Mouse (Mus musculus) liver, adult 2 months (tissue): ENCODE measurements around the gene Gm4894. TPM values are rescaled to one million over a fixed set of nuclear protein-coding genes. Genes with fewer than 3 reads are reported as not detected.

Source experiments
- DNase-seq: peaks from one replicate; pipeline ENCODE4 v3.0.0-alpha.2; 2011; ENCODE audit warnings: low read depth, low spot score; ENCODE audit errors: extremely low read depth
- H3K27ac ChIP-seq: fragments of 200-500 bp; replicated peaks from 2 replicates; pipeline ENCODE4 v1.5.1; 2012; ENCODE audit warnings: low read depth, mild to moderate bottlenecking, control low read depth, inconsistent platforms, low read length; ENCODE audit not compliant: insufficient read depth
- H3K27me3 ChIP-seq: fragments of 200-500 bp; 2 replicates; pipeline ENCODE4 v1.6.1; 2012; ENCODE audit warnings: mild to moderate bottlenecking, moderate library complexity, low read length, inconsistent platforms; ENCODE audit not compliant: control insufficient read depth, insufficient read depth
- H3K36me3 ChIP-seq: fragments of 200-500 bp; 2 replicates; pipeline ENCODE4 v1.6.1; 2012; ENCODE audit warnings: low read length, inconsistent platforms; ENCODE audit not compliant: control insufficient read depth, insufficient read depth
- H3K4me1 ChIP-seq: fragments of 200-500 bp; 2 replicates; pipeline ENCODE4 v1.6.1; 2011; ENCODE audit warnings: low read length; ENCODE audit not compliant: control insufficient read depth, insufficient read depth
- H3K4me3 ChIP-seq: fragments of 200-500 bp; 2 replicates; pipeline ENCODE4 v1.5.1; 2011; ENCODE audit warnings: low read depth, mild to moderate bottlenecking, control low read depth, low read length, moderate library complexity; ENCODE audit not compliant: insufficient read depth
- H3K79me2 ChIP-seq: fragments of 200-500 bp; 2 replicates; pipeline ENCODE4 v1.6.1; 2012; ENCODE audit warnings: inconsistent platforms, mild to moderate bottlenecking, low read length, moderate library complexity; ENCODE audit not compliant: control insufficient read depth, insufficient read depth
- H3K9ac ChIP-seq: fragments of 200-500 bp; 2 replicates; pipeline ENCODE4 v1.6.1; 2012; ENCODE audit warnings: low read depth, mild to moderate bottlenecking, control low read depth, inconsistent platforms, low read length
- CTCF ChIP-seq: fragments of 200-500 bp; IDR thresholded peaks from 2 replicates; pipeline ENCODE4 v1.5.1; 2011; ENCODE audit warnings: low read depth, low read length, control low read depth
- POLR2A ChIP-seq: fragments of 200-500 bp; IDR thresholded peaks from 2 replicates; pipeline ENCODE4 v1.6.1; 2011; ENCODE audit warnings: low read length, control low read depth; ENCODE audit not compliant: insufficient read depth; ENCODE audit errors: extremely low read depth
- WGBS: fragments of 180-500 bp; shearing (Covaris S2); methylation state at CpG from one replicate; pipeline ENCODE4 v1.1.7; 2018; 5-methylcytosine and 5-hydroxymethylcytosine counted together
- polyA plus RNA-seq: library from polyadenylated mRNA; depleted of rRNA; stranded (reverse); fragments of >200 nt; gene quantifications from 2 replicates; pipeline ENCODE4 v1.2.3, GENCODE M21; 2012
- total RNA-seq: library from RNA; depleted of rRNA; stranded (reverse); fragments of >200 nt; gene quantifications from 2 replicates; pipeline ENCODE4 v1.2.3, GENCODE M21; 2014

The Gm4894 gene
- total and polyA plus RNA-seq, 2 experiments: not detected

- Histone ChIP-seq H3K27ac (no peak overlapping the region), H3K79me2 (no peaks in the 10 kb centered on the region), H3K27me3 (no peaks in the 10 kb centered on the region), H3K9ac (no peak overlapping the region), H3K36me3 (no peaks in the 10 kb centered on the region), H3K4me3 (no peak overlapping the region), H3K4me1 (no peaks in the 10 kb centered on the region)
- 83% methylated on average over 9 of the region's 9 CpGs for WGBS
- TF ChIP-seq CTCF: no peak
- TF ChIP-seq POLR2A: no peak
- no peak for DNase-seq
Measured at GRCm38 (mm10) chr9:49227442-49227841, 22.9 kb upstream of the Gm4894 start.

DNA sequence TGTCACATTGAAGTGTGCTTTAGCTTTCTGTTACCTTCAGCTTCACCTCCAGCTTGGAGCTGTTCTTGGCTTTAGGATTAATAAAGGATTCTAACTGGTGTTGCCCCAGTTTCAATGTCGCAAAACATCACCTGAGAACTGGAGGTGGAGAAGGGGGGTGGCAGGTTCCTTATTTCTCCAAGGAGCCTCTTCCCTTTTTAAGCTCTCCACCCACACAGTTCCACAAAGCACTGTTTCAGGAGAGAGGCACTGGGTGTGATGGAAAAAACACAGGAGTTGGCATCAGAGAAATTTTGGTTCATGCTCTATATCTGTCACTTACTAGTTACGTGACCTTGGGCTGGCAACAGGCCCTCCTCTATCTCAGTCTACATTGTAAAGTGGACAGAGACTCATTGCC lies 21.3 kb upstream of the Gm4894 start:
- Histone ChIP-seq H3K27ac (no peak overlapping the region), H3K79me2 (no peaks in the 10 kb centered on the region), H3K9ac (no peak overlapping the region), H3K36me3 (no peaks in the 10 kb centered on the region), H3K4me1 (no peaks in the 10 kb centered on the region), H3K27me3 (no peaks in the 10 kb centered on the region), H3K4me3 (no peak overlapping the region)
- TF ChIP-seq CTCF (no peak), POLR2A (no peak)
- 86% methylated on average over 2 of the region's 2 CpGs for whole genome bisulfite sequencing
- DNase-seq: no peak

GRCm38 (mm10) chr9:49246839-49247238 lies 3.5 kb upstream of the Gm4894 start:
- Histone ChIP-seq H3K79me2 (no peaks in the 10 kb centered on the region), H3K36me3 (no peaks in the 10 kb centered on the region), H3K27me3 (no peaks in the 10 kb centered on the region), H3K27ac (no peak overlapping the region), H3K4me3 (no peak overlapping the region), H3K4me1 (no peaks in the 10 kb centered on the region), H3K9ac (no peak overlapping the region)
- no peak for TF ChIP-seq POLR2A
- peak; percentile 86 for TF ChIP-seq CTCF
- peak; percentile 44 for DNase-seq
- 17% methylated on average over 7 of the region's 7 CpGs for WGBS

DNA sequence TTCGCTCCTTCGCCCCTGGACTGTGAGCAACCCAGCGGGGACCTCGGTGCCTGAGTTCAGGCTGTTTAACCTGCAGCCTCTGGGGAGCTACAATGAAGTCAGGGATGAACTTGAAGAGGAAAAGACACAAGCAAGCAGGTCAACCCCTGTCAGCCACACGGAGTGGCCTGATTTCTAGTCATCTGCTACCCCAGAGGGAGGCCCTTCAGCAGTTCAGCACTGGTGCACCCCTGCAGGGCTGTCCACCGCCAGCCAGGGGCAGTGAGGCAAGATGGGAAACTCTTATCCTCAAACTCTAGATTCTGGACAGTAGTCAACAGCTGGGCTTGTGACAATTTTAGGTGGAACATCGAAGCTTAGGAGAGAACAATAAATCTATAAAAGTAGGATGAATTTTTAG lies 18.6 kb downstream of the Gm4894 start:
- no peak for DNase-seq
- H3K4me1 ChIP-seq: no peaks in the 10 kb centered on the region
- no peak overlapping the region for H3K9ac ChIP-seq
- no peaks in the 10 kb centered on the region for H3K79me2 ChIP-seq
- no peak overlapping the region for H3K27ac ChIP-seq
- TF ChIP-seq CTCF (no peak), POLR2A (no peak)
- WGBS: 84% methylated on average over 7 of the region's 7 CpGs
- H3K27me3 ChIP-seq: no peaks in the 10 kb centered on the region
- no peaks in the 10 kb centered on the region for H3K36me3 ChIP-seq
- H3K4me3 ChIP-seq: no peak overlapping the region

DNA sequence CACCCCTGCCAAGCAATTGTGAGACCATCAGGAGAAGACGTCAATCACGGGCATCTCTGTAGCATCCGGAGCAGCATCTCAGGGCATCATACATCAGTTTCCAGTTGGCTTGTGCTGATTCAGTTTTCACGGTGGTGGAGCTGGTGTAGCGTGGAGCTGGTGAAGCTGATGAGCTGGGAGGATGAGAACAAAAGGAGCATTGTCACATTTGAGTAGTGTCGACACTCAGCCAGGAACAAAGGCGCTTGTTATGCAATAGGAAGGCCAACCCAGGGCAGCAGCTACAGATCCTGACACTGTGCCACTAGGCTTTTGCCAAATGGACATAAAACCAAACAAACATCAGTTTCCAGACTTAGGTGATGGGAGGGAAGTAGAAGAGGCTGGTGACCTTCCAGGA lies 23.2 kb downstream of the Gm4894 start:
- DNase-seq: peak; percentile 5
- TF ChIP-seq POLR2A (no peak), CTCF (no peak)
- H3K4me1 ChIP-seq: no peaks in the 10 kb centered on the region
- no peak overlapping the region for H3K4me3 ChIP-seq
- no peaks in the 10 kb centered on the region for H3K36me3 ChIP-seq
- 74% methylated on average over 7 of the region's 7 CpGs for WGBS
- no peak overlapping the region for H3K9ac ChIP-seq
- no peak overlapping the region for H3K27ac ChIP-seq
- H3K27me3 ChIP-seq: no peaks in the 10 kb centered on the region
- no peaks in the 10 kb centered on the region for H3K79me2 ChIP-seq

DNA sequence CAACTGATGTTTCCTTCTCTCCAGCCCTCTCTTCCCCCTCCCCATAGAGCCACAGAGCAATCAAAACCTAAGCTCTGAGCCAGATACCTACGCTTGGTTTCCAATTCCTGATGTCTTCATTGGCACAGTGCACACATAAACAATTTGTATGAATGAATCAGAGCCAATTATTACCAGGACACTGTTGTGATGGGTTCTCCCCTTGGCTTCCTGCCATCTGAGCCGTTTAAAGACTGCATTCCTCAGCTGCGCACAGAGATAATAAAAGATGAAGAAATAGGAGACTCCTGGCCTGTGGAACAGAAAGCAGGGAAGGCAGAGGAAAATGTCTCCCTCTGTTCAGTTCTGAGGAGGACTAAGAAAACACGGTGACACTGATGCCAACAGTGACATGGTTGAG lies 25.6 kb downstream of the Gm4894 start:
- TF ChIP-seq CTCF (no peak), POLR2A (no peak)
- Histone ChIP-seq H3K79me2 (no peaks in the 10 kb centered on the region), H3K4me1 (no peaks in the 10 kb centered on the region), H3K27ac (no peak overlapping the region), H3K36me3 (no peaks in the 10 kb centered on the region), H3K27me3 (no peaks in the 10 kb centered on the region), H3K9ac (no peak overlapping the region), H3K4me3 (no peak overlapping the region)
- 58% methylated on average over 4 of the region's 4 CpGs for WGBS
- DNase-seq: no peak
